Mouse (Mus musculus) lung, postnatal 10 days (tissue): ENCODE measurements around the gene Ccdc63.
A peak's percentile ranks its signal among the peaks of the same experiment; 100 is the strongest.
"Not testable (repeated sequence)": the region's sequence is repeated elsewhere in the genome, so short reads cannot be mapped to it uniquely, and the experiment has no call there.

Experiments used
- DNase-seq: peaks from one replicate; pipeline ENCODE4 v3.0.0; 2021

Gene Ccdc63

GRCm38 (mm10) chr5:122146609-122147008, 6.0 kb upstream of the Ccdc63 start:
- no peak for DNase-seq

GRCm38 (mm10) chr5:122146056-122146580, 5.5 kb upstream of the Ccdc63 start:
- peak; percentile 84 for DNase-seq

GRCm38 (mm10) chr5:122145381-122146055, 4.9 kb upstream of the Ccdc63 start:
- DNase-seq = peak; percentile 79

GRCm38 (mm10) chr5:122144825-122145224, 4.2 kb upstream of the Ccdc63 start:
- DNase-seq = peak; percentile 34

- DNase-seq = peak; percentile 86
Observed at GRCm38 (mm10) chr5:122143543-122143942, 2.9 kb upstream of the Ccdc63 start.

GRCm38 (mm10) chr5:122142230-122142992, 1.8 kb upstream of the Ccdc63 start:
- DNase-seq = peak; percentile 72

- not testable (repeated sequence) for DNase-seq
Observed at GRCm38 (mm10) chr5:122139771-122140170, 852 bp downstream of the Ccdc63 start.

- DNase-seq = no peak
Observed at GRCm38 (mm10) chr5:122138856-122139255, 1.8 kb downstream of the Ccdc63 start.

GRCm38 (mm10) chr5:122136508-122137408, 3.9 kb downstream of the Ccdc63 start:
- peak; percentile 65 for DNase-seq

GRCm38 (mm10) chr5:122135290-122135882, 5.2 kb downstream of the Ccdc63 start:
- DNase-seq = no peak

GRCm38 (mm10) chr5:122134395-122135289, 6.0 kb downstream of the Ccdc63 start:
- no peak for DNase-seq

- no peak for DNase-seq
Observed at GRCm38 (mm10) chr5:122133050-122133389, 7.6 kb downstream of the Ccdc63 start.

GRCm38 (mm10) chr5:122132167-122133049, 8.2 kb downstream of the Ccdc63 start:
- no peak for DNase-seq

GRCm38 (mm10) chr5:122131076-122132051, 9.3 kb downstream of the Ccdc63 start:
- DNase-seq = peak; percentile 91

- DNase-seq = no peak
Observed at GRCm38 (mm10) chr5:122130341-122130998, 10.2 kb downstream of the Ccdc63 start.

- DNase-seq = peak; percentile 90
Observed at GRCm38 (mm10) chr5:122129068-122129655, 11.5 kb downstream of the Ccdc63 start.

- DNase-seq = no peak
Observed at GRCm38 (mm10) chr5:122125211-122125760, 15.3 kb downstream of the Ccdc63 start.

- DNase-seq = no peak
Observed at GRCm38 (mm10) chr5:122116243-122116642, 24.4 kb downstream of the Ccdc63 start.
